Mouse (Mus musculus) T-helper 1 cell (primary cell): Measurements from ENCODE around the gene Pgrmc1.
"Not testable (repeated sequence)": the region's sequence is repeated elsewhere in the genome, so short reads cannot be mapped to it uniquely, and the experiment has no call there.

Experiments used
- in situ Hi-C: fragments of 300-600 bp; cut with MboI, MseI; formaldehyde crosslinking; loops from one replicate; pipeline ENCODE4 v1.15.1; 2025; ENCODE audit warnings: high pct_unique_total_duplicates

Pgrmc1 gene

GRCm38 (mm10) chrX:36597707-36598389 lies at the start of gene Pgrmc1:
Gene Pgrmc1, plus strand, starts transcription at chrX:36598206.
- in situ Hi-C loops: no loop called here

- in situ Hi-C loops: no loop called here
Observed at GRCm38 (mm10) chrX:36548798-36549197, 49.2 kb upstream of the Pgrmc1 start.

- in situ Hi-C loops: no loop called here
Observed at GRCm38 (mm10) chrX:36550906-36551305, 47.1 kb upstream of the Pgrmc1 start.

GRCm38 (mm10) chrX:36551351-36551750 lies 46.7 kb upstream of the Pgrmc1 start:
- in situ Hi-C loops: no loop called here

- in situ Hi-C loops: no loop called here
Observed at GRCm38 (mm10) chrX:36552055-36552587, 45.9 kb upstream of the Pgrmc1 start.

- in situ Hi-C loops: no loop called here
Observed at GRCm38 (mm10) chrX:36552715-36553114, 45.3 kb upstream of the Pgrmc1 start.

GRCm38 (mm10) chrX:36555196-36555595 lies 42.8 kb upstream of the Pgrmc1 start:
- in situ Hi-C loops: not testable (repeated sequence)

GRCm38 (mm10) chrX:36560170-36560569 lies 37.8 kb upstream of the Pgrmc1 start:
- in situ Hi-C loops: no loop called here

GRCm38 (mm10) chrX:36561650-36562049 lies 36.4 kb upstream of the Pgrmc1 start:
- in situ Hi-C loops: no loop called here

GRCm38 (mm10) chrX:36562079-36562478 lies 35.9 kb upstream of the Pgrmc1 start:
- in situ Hi-C loops: no loop called here

GRCm38 (mm10) chrX:36586629-36587303 lies 11.2 kb upstream of the Pgrmc1 start:
- in situ Hi-C loops: no loop called here

- in situ Hi-C loops: no loop called here
Observed at GRCm38 (mm10) chrX:36587304-36588209, 10.4 kb upstream of the Pgrmc1 start.

GRCm38 (mm10) chrX:36590266-36590665 lies 7.7 kb upstream of the Pgrmc1 start:
- in situ Hi-C loops: no loop called here

- in situ Hi-C loops: no loop called here
Observed at GRCm38 (mm10) chrX:36591120-36591519, 6.9 kb upstream of the Pgrmc1 start.

GRCm38 (mm10) chrX:36591539-36591938 lies 6.5 kb upstream of the Pgrmc1 start:
- in situ Hi-C loops: no loop called here

GRCm38 (mm10) chrX:36595247-36595646 lies 2.8 kb upstream of the Pgrmc1 start:
- in situ Hi-C loops: no loop called here

GRCm38 (mm10) chrX:36596483-36597120 lies 1.4 kb upstream of the Pgrmc1 start:
- in situ Hi-C loops: not testable (repeated sequence)

GRCm38 (mm10) chrX:36598390-36598810 lies 394 bp downstream of the Pgrmc1 start:
- in situ Hi-C loops: no loop called here

- in situ Hi-C loops: no loop called here
Observed at GRCm38 (mm10) chrX:36598861-36599344, 897 bp downstream of the Pgrmc1 start.

GRCm38 (mm10) chrX:36599656-36600055 lies 1.6 kb downstream of the Pgrmc1 start:
- in situ Hi-C loops: no loop called here

- in situ Hi-C loops: no loop called here
Observed at GRCm38 (mm10) chrX:36600066-36600465, 2.1 kb downstream of the Pgrmc1 start.
